Mouse (Mus musculus) intestine, embryonic 14.5 days (tissue): ENCODE measurements around the gene Selenoo. TPM values are rescaled to one million over a fixed set of nuclear protein-coding genes. Genes with fewer than 3 reads are reported as not detected.

Experiments used
- ATAC-seq: fragments of 200-750 bp; cut with Nextera tagmentation; replicated peaks from 2 replicates; pipeline ENCODE4 v1.8.0; 2017; ENCODE audit warnings: low read depth, moderate number of reproducible peaks, moderate TSS enrichment, moderate library complexity; ENCODE audit not compliant: low FRiP score, low TSS enrichment
- DNase-seq: peaks from one replicate; pipeline ENCODE4 v3.0.0-alpha.2; 2018; ENCODE audit warnings: low spot score
- H3K27ac ChIP-seq: fragments of 300-500 bp; sonication (generic); 2 replicates; pipeline ENCODE4 v1.5.1; 2014; ENCODE audit warnings: low read depth, mild to moderate bottlenecking, control low read depth
- H3K27me3 ChIP-seq: fragments of 300-500 bp; sonication (generic); replicated peaks from 2 replicates; pipeline ENCODE4 v1.6.1; 2014; ENCODE audit warnings: low read length, control low read depth; ENCODE audit not compliant: control insufficient read depth, insufficient read depth
- H3K36me3 ChIP-seq: fragments of 300-500 bp; sonication (generic); 2 replicates; pipeline ENCODE4 v1.6.1; 2014; ENCODE audit warnings: low read length, control low read depth; ENCODE audit not compliant: control insufficient read depth, insufficient read depth
- H3K4me1 ChIP-seq: fragments of 300-500 bp; sonication (generic); replicated peaks from 2 replicates; pipeline ENCODE4 v1.6.1; 2014; ENCODE audit warnings: low read length, control low read depth, mixed read lengths; ENCODE audit not compliant: control insufficient read depth, insufficient read depth
- H3K4me2 ChIP-seq: fragments of 300-500 bp; sonication (generic); 2 replicates; pipeline ENCODE4 v1.6.1; 2014; ENCODE audit warnings: low read length
- H3K4me3 ChIP-seq: fragments of 300-500 bp; sonication (generic); 2 replicates; pipeline ENCODE4 v1.5.1; 2014; ENCODE audit warnings: low read depth, low read length, control low read depth, mixed read lengths
- H3K9ac ChIP-seq: fragments of 300-500 bp; sonication (generic); 2 replicates; pipeline ENCODE4 v1.6.1; 2014; ENCODE audit warnings: mild to moderate bottlenecking, low read length
- H3K9me3 ChIP-seq: fragments of 300-500 bp; sonication (generic); 2 replicates; pipeline ENCODE4 v1.6.1; 2016; ENCODE audit warnings: low read length, control low read depth; ENCODE audit not compliant: control insufficient read depth
- WGBS: fragments of 180-500 bp; shearing (Covaris S2); extraction: QIAGEN DNeasy Blood & Tissue Kit; methylation state at CpG from one replicate; pipeline ENCODE4 v1.1.7; 2014; 5-methylcytosine and 5-hydroxymethylcytosine counted together
- polyA plus RNA-seq: library from polyadenylated mRNA; unstranded; fragments of >200 nt; fragmentation: Nextera tagmentation; extraction: Ambion mirVana; gene quantifications from 2 replicates; pipeline ENCODE4 v1.2.1, GENCODE M21; 2014

Gene Selenoo
- polyA plus RNA-seq: 19.4 and 20.8 TPM in 2 replicates

DNA sequence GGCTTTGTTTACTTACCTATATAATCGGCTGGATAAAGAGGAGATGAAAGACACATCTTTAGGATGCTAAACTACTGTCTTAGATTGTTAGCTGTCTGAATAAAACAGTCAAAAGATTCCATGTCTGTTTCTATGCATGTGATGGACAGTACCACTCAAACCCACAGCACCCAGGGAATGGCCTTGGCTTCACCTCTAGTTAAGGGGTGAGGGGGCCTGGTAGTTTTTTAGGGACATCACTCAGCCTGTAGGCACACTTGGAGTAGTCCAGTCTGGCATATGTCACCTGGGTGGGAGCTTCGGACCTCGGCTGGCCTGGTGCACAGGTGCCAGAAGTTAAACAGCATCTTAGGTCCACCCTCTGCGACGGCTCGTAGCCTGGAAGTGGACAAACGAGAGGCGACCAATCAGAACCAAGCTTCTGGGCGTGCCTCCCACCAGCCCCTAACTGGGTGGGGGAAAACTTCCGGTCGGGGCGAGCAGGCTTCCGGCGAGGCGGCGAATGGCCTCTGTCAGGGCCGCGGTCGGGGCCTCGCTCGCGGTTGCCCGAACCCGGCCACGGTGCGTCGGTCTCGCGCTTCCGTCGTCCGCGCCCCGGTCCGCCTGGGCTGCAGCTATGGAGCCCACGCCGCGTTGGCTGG, at the start of gene Selenoo:
Selenoo (plus strand) TSS at position 478 of the 641 bp plus-strand sequence.
- Histone ChIP-seq H3K4me3 (peak within 1 kb of the TSS; percentile 97), H3K36me3 (peaks cover 51% of the 10 kb centered on the region), H3K27me3 (no peaks in the 10 kb centered on the region), H3K9me3 (no peaks in the 10 kb centered on the region), H3K4me2 (peak within 1 kb of the TSS; percentile 94), H3K9ac (peak within 1 kb of the TSS; percentile 84), H3K27ac (peak within 1 kb of the TSS; percentile 66), H3K4me1 (peaks cover 9% of the 10 kb centered on the region; the same call in 1 of the 2 replicates)
- WGBS: 1% methylated on average over 38 of the region's 38 CpGs
- DNase-seq: peak; percentile 90
- ATAC-seq: peak; percentile 93

DNA sequence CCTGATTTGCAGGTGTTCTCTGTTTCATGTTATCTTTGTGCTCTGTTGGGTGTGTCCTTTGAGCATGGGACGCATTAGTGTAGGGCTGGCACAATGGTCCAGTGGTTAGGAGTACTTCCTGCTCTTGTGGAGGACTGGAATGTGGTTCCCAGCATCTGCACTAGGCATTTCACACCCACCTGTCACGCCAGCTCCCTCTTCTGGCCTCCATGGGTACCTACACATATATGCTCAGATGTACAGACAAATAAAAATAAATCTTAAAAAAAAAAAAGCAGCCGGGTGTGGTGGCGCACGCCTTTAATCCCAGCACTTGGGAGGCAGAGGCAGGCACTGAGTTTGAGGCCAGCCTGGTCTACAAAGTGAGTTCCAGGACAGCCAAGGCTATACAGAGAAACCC, 44.5 kb upstream of the Selenoo start:
- Histone ChIP-seq H3K4me3 (no peak overlapping the region), H3K9ac (no peak overlapping the region), H3K9me3 (0 out of 2 replicates have a peak, but pooled peaks cover 9% of the 10 kb centered on the region), H3K4me2 (no peak overlapping the region), H3K27me3 (no peaks in the 10 kb centered on the region), H3K4me1 (no peaks in the 10 kb centered on the region), H3K36me3 (no peaks in the 10 kb centered on the region), H3K27ac (no peak overlapping the region)
- no peak for DNase-seq
- WGBS: 75% methylated on average over 5 of the region's 5 CpGs
- no peak for ATAC-seq

DNA sequence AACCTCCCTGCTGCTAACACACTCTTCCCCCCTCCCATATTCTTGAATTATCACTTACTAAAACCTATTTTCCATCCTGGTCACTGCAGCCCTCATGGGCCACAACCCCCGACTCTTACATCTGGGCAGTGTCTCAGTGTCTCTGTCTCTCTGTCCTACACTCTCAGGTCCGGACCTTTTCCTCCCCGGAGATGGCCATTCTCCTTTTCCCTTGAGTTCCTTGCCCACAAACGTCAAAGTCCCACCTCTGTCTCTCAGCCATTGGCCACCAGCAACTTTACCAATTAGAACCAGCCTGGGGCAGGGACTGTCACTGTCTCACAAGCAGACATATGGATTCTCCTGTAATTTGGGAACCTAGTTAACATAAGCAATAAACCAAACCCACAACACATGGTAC, 42.5 kb upstream of the Selenoo start:
- Histone ChIP-seq H3K36me3 (no peaks in the 10 kb centered on the region), H3K4me3 (no peak overlapping the region), H3K4me2 (no peak overlapping the region), H3K27me3 (no peaks in the 10 kb centered on the region), H3K9me3 (0 out of 2 replicates have a peak, but pooled peaks cover 9% of the 10 kb centered on the region), H3K9ac (no peak overlapping the region), H3K27ac (no peak overlapping the region), H3K4me1 (no peaks in the 10 kb centered on the region)
- no peak for DNase-seq
- 75% methylated on average over 4 of the region's 4 CpGs for WGBS
- ATAC-seq: no peak

DNA sequence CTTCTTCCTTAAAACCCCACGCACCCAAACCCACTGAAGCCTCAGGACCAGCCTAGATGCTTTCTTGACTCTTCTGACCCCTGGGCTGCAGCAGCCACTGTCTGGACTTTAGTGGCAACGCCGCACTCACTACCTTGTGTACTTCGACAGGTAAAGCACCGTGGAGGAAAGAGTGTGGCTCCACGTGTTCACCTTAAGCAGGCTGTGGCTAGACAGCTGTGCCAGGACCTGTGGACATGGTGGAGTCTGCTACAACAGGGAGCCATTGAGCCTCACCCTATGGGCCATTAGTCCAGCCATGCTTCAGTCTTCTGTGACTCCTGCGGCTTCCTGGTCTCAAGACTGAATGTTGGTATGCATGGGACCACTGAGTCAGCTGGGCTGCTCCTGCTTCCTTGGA, 34.2 kb upstream of the Selenoo start:
- ATAC-seq: no peak
- 91% methylated on average over 7 of the region's 7 CpGs for WGBS
- Histone ChIP-seq H3K9ac (no peak overlapping the region), H3K9me3 (no peaks in the 10 kb centered on the region), H3K27ac (no peak overlapping the region), H3K4me3 (no peak overlapping the region), H3K27me3 (peaks cover 24% of the 10 kb centered on the region), H3K36me3 (no peaks in the 10 kb centered on the region), H3K4me2 (no peak overlapping the region), H3K4me1 (0 out of 2 replicates have a peak, but pooled peaks cover 3% of the 10 kb centered on the region)
- no peak for DNase-seq

DNA sequence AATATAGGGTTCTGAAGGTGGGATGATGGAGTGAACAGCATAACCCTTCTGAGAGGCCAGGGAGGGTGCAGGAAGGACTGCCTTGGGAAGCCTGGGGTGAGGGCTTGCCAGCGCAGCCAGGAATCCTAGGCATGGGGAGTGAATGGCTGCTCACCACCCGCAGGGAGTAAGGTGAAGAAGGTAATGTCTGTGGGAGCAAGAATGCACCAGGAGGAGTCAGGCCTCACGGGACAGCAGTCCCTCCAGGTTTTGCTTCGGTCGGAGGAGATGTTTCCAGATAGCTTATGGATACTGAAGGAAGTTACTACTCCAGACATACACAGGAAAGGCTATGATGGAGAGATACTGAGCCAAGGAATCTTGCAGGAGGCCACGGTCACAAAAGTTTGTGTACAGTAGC, 30.1 kb upstream of the Selenoo start:
- Histone ChIP-seq H3K4me3 (peak overlapping the region; percentile 49), H3K9ac (no peak overlapping the region), H3K9me3 (no peaks in the 10 kb centered on the region), H3K27me3 (peaks cover 44% of the 10 kb centered on the region), H3K4me2 (no peak overlapping the region), H3K4me1 (peaks cover 3% of the 10 kb centered on the region; the same call in 1 of the 2 replicates), H3K27ac (no peak overlapping the region), H3K36me3 (no peaks in the 10 kb centered on the region)
- DNase-seq (no peak), ATAC-seq (no peak)
- whole genome bisulfite sequencing: 30% methylated on average over 6 of the region's 6 CpGs

DNA sequence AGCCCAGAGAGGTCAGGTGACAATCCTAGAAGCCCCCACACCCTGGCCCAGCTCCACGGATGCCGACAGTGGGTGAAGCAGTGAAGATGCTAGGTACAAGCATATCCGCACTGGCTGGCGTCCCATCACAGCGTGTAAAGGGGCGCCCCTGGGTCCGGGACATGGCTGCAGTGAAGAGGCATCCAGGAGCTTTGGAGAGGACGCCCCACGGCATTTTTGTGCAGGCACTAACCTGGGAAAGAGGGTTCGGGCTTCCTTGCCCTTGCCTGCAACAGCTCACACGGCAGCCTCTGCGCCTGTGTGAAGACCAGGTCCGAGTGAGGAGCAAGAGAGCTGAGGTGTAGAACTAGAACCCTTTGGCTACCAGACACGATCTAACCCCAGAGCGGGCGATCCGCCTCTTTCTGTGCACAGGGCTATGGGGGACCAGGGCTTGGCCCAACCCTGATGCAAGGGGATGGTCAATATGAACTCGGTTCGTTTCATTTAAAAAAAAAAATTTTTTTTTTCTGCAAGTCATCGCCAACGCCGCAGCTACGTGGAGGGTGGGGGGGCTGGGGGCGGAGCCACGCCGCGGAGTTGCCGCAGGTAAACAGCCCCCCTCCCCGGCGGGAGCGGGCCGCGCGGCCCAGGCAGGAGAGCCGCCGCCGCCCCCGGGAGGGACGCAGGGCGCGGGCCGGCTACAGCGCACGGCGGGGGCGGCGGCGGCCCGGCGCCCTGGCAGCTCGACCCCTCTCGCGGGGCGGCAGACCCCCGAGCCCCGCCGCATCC, 29.5 kb upstream of the Selenoo start, which contains the start of gene Panx2:
Panx2 (plus strand) TSS at position 574 of the 771 bp plus-strand sequence.
- WGBS: 2% methylated on average over 47 of the region's 57 CpGs
- peak within 1 kb of the TSS; percentile 97 for H3K4me2 ChIP-seq
- no peaks in the 10 kb centered on the region for H3K9me3 ChIP-seq
- H3K9ac ChIP-seq: peak within 1 kb of the TSS; percentile 50
- no peaks in the 10 kb centered on the region for H3K36me3 ChIP-seq
- DNase-seq (peak; percentile 68), ATAC-seq (no peak; the same call in 1 of the 2 replicates)
- peaks cover 44% of the 10 kb centered on the region for H3K27me3 ChIP-seq
- no peak within 1 kb of the TSS for H3K27ac ChIP-seq
- peaks cover 3% of the 10 kb centered on the region; the same call in 1 of the 2 replicates for H3K4me1 ChIP-seq
- H3K4me3 ChIP-seq: peak within 1 kb of the TSS; percentile 49

DNA sequence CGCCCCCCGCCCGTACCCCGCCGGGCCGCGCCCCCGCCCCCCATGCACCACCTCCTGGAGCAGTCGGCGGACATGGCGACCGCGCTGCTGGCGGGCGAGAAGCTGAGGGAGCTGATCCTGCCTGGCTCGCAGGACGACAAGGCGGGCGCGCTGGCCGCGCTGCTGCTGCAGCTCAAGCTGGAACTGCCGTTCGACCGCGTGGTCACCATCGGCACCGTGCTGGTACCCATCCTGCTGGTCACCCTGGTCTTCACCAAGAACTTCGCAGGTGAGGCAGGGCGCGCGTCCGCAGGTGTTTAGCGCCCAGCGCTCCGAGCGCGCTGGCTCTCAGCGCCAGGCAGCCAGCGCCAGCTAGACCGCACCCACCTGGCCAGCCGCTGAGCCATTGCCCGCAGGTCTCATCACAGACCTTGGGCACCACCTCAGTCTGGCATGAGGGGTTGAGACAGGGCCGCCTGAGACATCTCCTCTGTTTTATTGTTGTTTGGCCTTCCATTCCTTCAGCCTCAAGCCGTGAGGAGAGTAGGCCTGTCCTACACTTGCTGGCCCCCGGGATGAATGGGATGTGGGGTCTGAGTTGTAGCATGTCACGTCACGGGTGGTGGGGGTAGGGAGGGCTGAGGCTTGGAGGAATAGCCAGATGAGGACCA, 28.7 kb upstream of the Selenoo start:
- H3K27ac ChIP-seq: no peak overlapping the region
- ATAC-seq (peak; percentile 61), DNase-seq (peak; percentile 65)
- peak overlapping the region; percentile 49 for H3K4me3 ChIP-seq
- peak overlapping the region; percentile 50 for H3K9ac ChIP-seq
- peak overlapping the region; percentile 97 for H3K4me2 ChIP-seq
- H3K36me3 ChIP-seq: no peaks in the 10 kb centered on the region
- 2% methylated on average over 35 of the region's 48 CpGs for WGBS
- H3K4me1 ChIP-seq: peaks cover 3% of the 10 kb centered on the region; the same call in 1 of the 2 replicates
- peaks cover 44% of the 10 kb centered on the region for H3K27me3 ChIP-seq
- H3K9me3 ChIP-seq: no peaks in the 10 kb centered on the region

DNA sequence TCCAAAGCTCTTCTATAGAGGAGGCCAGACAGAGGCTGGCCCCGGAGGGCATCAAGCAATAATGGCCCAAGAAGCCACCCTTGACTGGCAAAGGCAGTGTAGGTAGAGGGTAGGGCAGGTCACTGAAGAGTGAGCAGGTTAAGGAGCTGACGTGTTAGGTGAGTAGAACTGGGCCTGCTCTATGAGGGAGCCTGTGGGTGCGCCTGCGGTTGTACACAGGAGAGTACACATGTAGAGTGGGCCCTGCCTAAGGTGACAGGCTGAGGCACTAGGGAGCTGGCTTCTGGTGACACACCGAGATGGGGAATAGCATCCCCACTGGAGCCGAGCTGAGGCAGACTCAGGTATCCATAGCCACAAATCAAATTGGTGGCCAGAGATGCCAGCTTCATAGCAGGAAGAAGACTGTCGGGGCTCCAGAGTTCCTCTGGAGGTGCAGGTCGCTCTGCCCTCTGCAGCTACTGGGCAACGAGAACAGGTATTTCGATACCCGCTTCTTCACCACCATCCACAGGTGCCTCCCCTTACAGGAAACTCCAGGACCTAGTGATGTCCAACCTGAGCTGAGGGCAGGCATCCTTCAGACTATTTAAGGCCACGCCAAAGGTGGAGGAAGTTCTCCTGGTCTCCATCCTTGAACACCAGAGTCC, 27.9 kb upstream of the Selenoo start:
- no peak overlapping the region for H3K4me2 ChIP-seq
- DNase-seq (no peak), ATAC-seq (no peak)
- no peak overlapping the region for H3K9ac ChIP-seq
- no peaks in the 10 kb centered on the region for H3K36me3 ChIP-seq
- H3K9me3 ChIP-seq: no peaks in the 10 kb centered on the region
- peaks cover 3% of the 10 kb centered on the region; the same call in 1 of the 2 replicates for H3K4me1 ChIP-seq
- 88% methylated on average over 12 of the region's 12 CpGs for WGBS
- H3K27ac ChIP-seq: no peak overlapping the region
- H3K4me3 ChIP-seq: no peak overlapping the region
- H3K27me3 ChIP-seq: peaks cover 45% of the 10 kb centered on the region
